Mouse (Mus musculus): ENCODE results near the gene Oat.

Gene Oat

GRCm38 (mm10) chr7:132576116-132576650 lies at the start of gene Oat:
TSS of gene Oat (minus strand) at chr7:132576398.
- DNase-seq (ENCODE audit: extremely low spot score, low read depth, low spot score) = peak; percentile 62

- no peak for DNase-seq (ENCODE audit: extremely low spot score, low read depth, low spot score)
Observed at GRCm38 (mm10) chr7:132624161-132624560, 48.0 kb upstream of the Oat start.

GRCm38 (mm10) chr7:132619975-132620918 lies 44.0 kb upstream of the Oat start:
- DNase-seq (ENCODE audit: extremely low spot score, low read depth, low spot score) = no peak

- no peak for DNase-seq (ENCODE audit: extremely low spot score, low read depth, low spot score)
Observed at GRCm38 (mm10) chr7:132619549-132619948, 43.4 kb upstream of the Oat start.

- DNase-seq (ENCODE audit: extremely low spot score, low read depth, low spot score) = no peak
Observed at GRCm38 (mm10) chr7:132617021-132617564, 40.9 kb upstream of the Oat start.

- no peak for DNase-seq (ENCODE audit: extremely low spot score, low read depth, low spot score)
Observed at GRCm38 (mm10) chr7:132616391-132616790, 40.2 kb upstream of the Oat start.

- DNase-seq (ENCODE audit: extremely low spot score, low read depth, low spot score) = no peak
Observed at GRCm38 (mm10) chr7:132615346-132615745, 39.1 kb upstream of the Oat start.

GRCm38 (mm10) chr7:132611530-132611929 lies 35.3 kb upstream of the Oat start:
- DNase-seq (ENCODE audit: extremely low spot score, low read depth, low spot score) = no peak

GRCm38 (mm10) chr7:132610468-132611318 lies 34.5 kb upstream of the Oat start, which contains the start of gene Lhpp:
TSS of gene Lhpp (plus strand) at chr7:132610638.
- DNase-seq (ENCODE audit: extremely low spot score, low read depth, low spot score) = no peak

GRCm38 (mm10) chr7:132608316-132609020 lies 32.3 kb upstream of the Oat start:
- no peak for DNase-seq (ENCODE audit: extremely low spot score, low read depth, low spot score)

- no peak for DNase-seq (ENCODE audit: extremely low spot score, low read depth, low spot score)
Observed at GRCm38 (mm10) chr7:132605689-132606088, 29.5 kb upstream of the Oat start.

- no peak for DNase-seq (ENCODE audit: extremely low spot score, low read depth, low spot score)
Observed at GRCm38 (mm10) chr7:132604720-132605119, 28.5 kb upstream of the Oat start.

GRCm38 (mm10) chr7:132600926-132601325 lies 24.7 kb upstream of the Oat start:
- DNase-seq (ENCODE audit: extremely low spot score, low read depth, low spot score) = no peak

GRCm38 (mm10) chr7:132600026-132600425 lies 23.8 kb upstream of the Oat start:
- no peak for DNase-seq (ENCODE audit: extremely low spot score, low read depth, low spot score)

- no peak for DNase-seq (ENCODE audit: extremely low spot score, low read depth, low spot score)
Observed at GRCm38 (mm10) chr7:132599071-132599975, 23.1 kb upstream of the Oat start, which contains the start of gene Nkx1-2. TSS of gene Nkx1-2 (minus strand) at chr7:132599637.

GRCm38 (mm10) chr7:132597251-132598041 lies 21.2 kb upstream of the Oat start:
- no peak for DNase-seq (ENCODE audit: extremely low spot score, low read depth, low spot score)

- no peak for DNase-seq (ENCODE audit: extremely low spot score, low read depth, low spot score)
Observed at GRCm38 (mm10) chr7:132596557-132597250, 20.5 kb upstream of the Oat start.

- DNase-seq (ENCODE audit: extremely low spot score, low read depth, low spot score) = no peak
Observed at GRCm38 (mm10) chr7:132595787-132596186, 19.6 kb upstream of the Oat start.
